Mouse (Mus musculus) olfactory bulb, adult 2 months (tissue): Measurements from ENCODE around the gene Oas2.

Experiments
- CTCF ChIP-seq: fragments of 200-500 bp; IDR thresholded peaks from 2 replicates; pipeline ENCODE4 v1.5.1; 2012; ENCODE audit warnings: low read depth, mild to moderate bottlenecking, low read length, moderate library complexity; ENCODE audit not compliant: insufficient read depth
- POLR2A ChIP-seq: fragments of 200-500 bp; IDR thresholded peaks from 2 replicates; pipeline ENCODE4 v1.6.1; 2012; ENCODE audit warnings: mild to moderate bottlenecking, low read depth, low read length, moderate library complexity; ENCODE audit not compliant: insufficient read depth

GRCm38 (mm10) chr5:120685678-120686077, 64.0 kb downstream of the Oas2 start:
- no peak for TF ChIP-seq CTCF
- no peak for TF ChIP-seq POLR2A
